Mouse (Mus musculus) megakaryocyte, embryonic 14.5 days (primary cell): ENCODE results near the gene Selenof.

Experiments
- FLI1 ChIP-seq: IDR thresholded peaks from 2 replicates; pipeline ENCODE4 v1.6.1; 2012; ENCODE audit warnings: low read length, inconsistent platforms, mixed read lengths
- GATA1 ChIP-seq: IDR thresholded peaks from 3 replicates; pipeline ENCODE4 v1.6.1; 2012; ENCODE audit warnings: mixed read lengths, low read length, inconsistent platforms, borderline replicate concordance

DNA sequence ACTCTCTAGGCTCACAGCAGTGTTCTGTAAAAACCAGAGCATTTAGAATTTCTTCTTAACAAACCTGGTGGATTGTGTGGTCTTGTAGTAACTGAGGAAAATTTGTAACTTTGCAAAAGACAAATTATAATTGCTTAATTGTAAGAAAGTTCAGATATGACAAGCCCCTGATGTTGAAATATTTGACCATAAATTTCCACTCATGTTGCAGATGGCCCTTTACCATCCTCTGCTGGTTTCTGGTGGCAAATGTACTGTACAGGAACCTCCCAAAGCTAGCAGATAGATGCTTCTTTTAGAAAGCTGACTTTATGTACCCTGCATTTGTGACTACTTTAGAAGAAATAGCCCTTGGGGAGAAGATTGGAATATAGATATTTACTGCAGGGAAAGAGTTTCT lies 69.9 kb downstream of the Selenof start:
- no peak for TF ChIP-seq GATA1
- TF ChIP-seq FLI1 = no peak
